ENCODE assay signal across 7 mouse cellular contexts in the genomic region with DNA sequence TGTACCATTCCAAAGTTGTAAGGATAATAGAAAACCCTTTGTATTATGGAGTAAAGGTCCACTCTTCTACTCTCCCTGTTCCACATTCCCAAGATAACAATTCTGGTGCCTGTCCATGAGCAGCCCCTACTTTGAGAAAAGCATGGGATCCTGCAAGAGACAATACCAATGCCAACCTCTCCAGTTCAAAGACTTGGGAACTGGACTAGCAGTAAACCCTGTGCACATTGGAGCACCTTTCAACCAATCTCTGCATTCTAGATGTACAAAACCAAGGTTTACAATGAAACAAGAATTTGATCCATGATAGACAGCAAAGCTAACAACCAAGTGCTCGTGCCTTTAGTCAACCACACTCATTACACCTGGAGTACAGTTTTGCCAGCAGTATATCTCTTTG. TPM values are rescaled to one million over a fixed set of nuclear protein-coding genes. Genes with fewer than 3 reads are reported as not detected.
DNase-seq lines count a peak whose midpoint lies in the region; ATAC-seq and TF ChIP-seq lines count a peak whose summit lies in the region.

No protein-coding gene starts in this region.

- no peak for TF ChIP-seq CTCF in stomach, postnatal 0 days (IDR thresholded peaks at IDR 0.05; ENCODE audit: low read depth)

- H3K4me2 ChIP-seq in forebrain, embryonic 12.5 days, result peak overlapping the region; percentile 65
- H3K4me2 ChIP-seq in limb, embryonic 14.5 days (replicated peaks; ENCODE audit: low read depth, low read length, severe bottlenecking), result peak overlapping the region; percentile 60
- peak overlapping the region; percentile 38 for H3K4me2 ChIP-seq in stomach, postnatal 0 days (replicated peaks; ENCODE audit: low read depth)

- peak overlapping the region; percentile 89 for H3K27ac ChIP-seq in forebrain, embryonic 12.5 days
- peak overlapping the region; percentile 92 for H3K27ac ChIP-seq in limb, embryonic 14.5 days (replicated peaks; ENCODE audit: low read depth, low read length)
- H3K27ac ChIP-seq in stomach, postnatal 0 days (replicated peaks), result peak overlapping the region; percentile 86

- H3K36me3 ChIP-seq in forebrain, embryonic 12.5 days (replicated peaks), result peaks cover 32% of the 10 kb centered on the region
- H3K36me3 ChIP-seq in limb, embryonic 14.5 days (ENCODE audit: control insufficient read depth, insufficient read depth, low read length), result peaks cover 35% of the 10 kb centered on the region
- peaks cover 8% of the 10 kb centered on the region; the same call in 1 of the 2 replicates for H3K36me3 ChIP-seq in stomach, postnatal 0 days (ENCODE audit: control insufficient read depth, insufficient read depth, low read length)

- peak; percentile 1 for DNase-seq in retina, postnatal 1 day
- no peak for DNase-seq in retina, embryonic 14.5 days (ENCODE audit: low spot score)
- no peak for DNase-seq in limb, embryonic 14.5 days (ENCODE audit: low spot score)
- no peak for DNase-seq in stomach, postnatal 0 days (ENCODE audit: low spot score)
- DNase-seq in cerebellum, postnatal 25 days, result no peak
- DNase-seq in Muller cell, postnatal 12 days (ENCODE audit: inconsistent ontology term), result no peak

- no peak for TF ChIP-seq POLR2A in limb, embryonic 14.5 days (IDR thresholded peaks at IDR 0.05; ENCODE audit: borderline replicate concordance, extremely low read depth, insufficient read depth, insufficient read length)

- no peaks in the 10 kb centered on the region for H3K27me3 ChIP-seq in forebrain, embryonic 12.5 days
- H3K27me3 ChIP-seq in limb, embryonic 14.5 days (ENCODE audit: control insufficient read depth, insufficient read depth, low read length), result no peaks in the 10 kb centered on the region
- H3K27me3 ChIP-seq in stomach, postnatal 0 days (ENCODE audit: control insufficient read depth, insufficient read depth, low read length), result no peaks in the 10 kb centered on the region

- WGBS in forebrain, embryonic 12.5 days, result 26% methylated on average over 1 of the region's 1 CpGs
- WGBS in limb, embryonic 14.5 days, result 13% methylated on average over 1 of the region's 1 CpGs
- WGBS in stomach, postnatal 0 days, result 38% methylated on average over 1 of the region's 1 CpGs

- H3K4me1 ChIP-seq in forebrain, embryonic 12.5 days, result peaks cover 18% of the 10 kb centered on the region
- H3K4me1 ChIP-seq in limb, embryonic 14.5 days (ENCODE audit: control insufficient read depth, insufficient read depth, low read length), result no peaks in the 10 kb centered on the region
- H3K4me1 ChIP-seq in stomach, postnatal 0 days (replicated peaks; ENCODE audit: control insufficient read depth, insufficient read depth), result no peaks in the 10 kb centered on the region

- H3K4me3 ChIP-seq in forebrain, embryonic 12.5 days (replicated peaks), result peak overlapping the region; percentile 56
- H3K4me3 ChIP-seq in limb, embryonic 14.5 days (replicated peaks; ENCODE audit: low read length), result peak overlapping the region; percentile 55
- H3K4me3 ChIP-seq in stomach, postnatal 0 days (ENCODE audit: low read depth, low read length), result peak overlapping the region; percentile 45

- H3K9me3 ChIP-seq in forebrain, embryonic 12.5 days, result no peaks in the 10 kb centered on the region
- H3K9me3 ChIP-seq in limb, embryonic 14.5 days (ENCODE audit: control insufficient read depth, low read length), result no peaks in the 10 kb centered on the region
- no peaks in the 10 kb centered on the region for H3K9me3 ChIP-seq in stomach, postnatal 0 days (ENCODE audit: control insufficient read depth, low read length)

- H3K9ac ChIP-seq in forebrain, embryonic 12.5 days, result peak overlapping the region; percentile 68
- peak overlapping the region; percentile 82 for H3K9ac ChIP-seq in limb, embryonic 14.5 days (ENCODE audit: low read depth, low read length, severe bottlenecking)
- peak overlapping the region; percentile 67 for H3K9ac ChIP-seq in stomach, postnatal 0 days (ENCODE audit: low read length)

- ATAC-seq in forebrain, embryonic 12.5 days (ENCODE audit: low FRiP score), result no peak
- ATAC-seq in limb, embryonic 14.5 days (ENCODE audit: low FRiP score, low read depth), result no peak
- no peak for ATAC-seq in stomach, postnatal 0 days (ENCODE audit: low FRiP score, low TSS enrichment)

- TF ChIP-seq EP300 in stomach, postnatal 0 days (optimal IDR thresholded peaks at IDR 0.05), result no peak

RNA-seq across cellular contexts. Expression of a gene that starts 4.5 kb away (rescaled TPM):
- 198 and 216 TPM in 2 replicates for polyA plus RNA-seq in forebrain, embryonic 12.5 days (2016; fragmentation: Nextera tagmentation; extraction: Ambion mirVana)
- polyA plus RNA-seq in limb, embryonic 14.5 days (2012; rRNA removed), result 573 and 611 TPM in 2 replicates
- polyA plus RNA-seq in limb, embryonic 14.5 days (2014; fragmentation: Nextera tagmentation; extraction: Ambion mirVana), result 335 and 363 TPM in 2 replicates
- polyA plus RNA-seq in stomach, postnatal 0 days (2015; fragmentation: Nextera tagmentation; extraction: Ambion mirVana), result 256 and 289 TPM in 2 replicates

RNA-seq across cellular contexts. Expression of a gene that starts 9.4 kb away (rescaled TPM):
- polyA plus RNA-seq in forebrain, embryonic 12.5 days (2016; fragmentation: Nextera tagmentation; extraction: Ambion mirVana), result 20.5 and 23.5 TPM in 2 replicates
- 107 and 143 TPM in 2 replicates for polyA plus RNA-seq in limb, embryonic 14.5 days (2012; rRNA removed)
- polyA plus RNA-seq in limb, embryonic 14.5 days (2014; fragmentation: Nextera tagmentation; extraction: Ambion mirVana), result 28.0 and 30.4 TPM in 2 replicates
- 20.9 TPM in 2 replicates for polyA plus RNA-seq in stomach, postnatal 0 days (2015; fragmentation: Nextera tagmentation; extraction: Ambion mirVana)

RNA-seq across cellular contexts. Expression of a gene that starts 25.5 kb away (rescaled TPM):
- polyA plus RNA-seq in forebrain, embryonic 12.5 days (2016; fragmentation: Nextera tagmentation; extraction: Ambion mirVana), result 555 and 564 TPM in 2 replicates
- 2,306 and 2,672 TPM in 2 replicates for polyA plus RNA-seq in limb, embryonic 14.5 days (2012; rRNA removed)
- polyA plus RNA-seq in limb, embryonic 14.5 days (2014; fragmentation: Nextera tagmentation; extraction: Ambion mirVana), result 939 and 993 TPM in 2 replicates
- 762 and 787 TPM in 2 replicates for polyA plus RNA-seq in stomach, postnatal 0 days (2015; fragmentation: Nextera tagmentation; extraction: Ambion mirVana)

RNA-seq across cellular contexts. Expression of a gene that starts 36.6 kb away (rescaled TPM):
- 81.6 and 84.3 TPM in 2 replicates for polyA plus RNA-seq in forebrain, embryonic 12.5 days (2016; fragmentation: Nextera tagmentation; extraction: Ambion mirVana)
- polyA plus RNA-seq in limb, embryonic 14.5 days (2012; rRNA removed), result 99.7 and 116 TPM in 2 replicates
- polyA plus RNA-seq in limb, embryonic 14.5 days (2014; fragmentation: Nextera tagmentation; extraction: Ambion mirVana), result 64.0 and 70.6 TPM in 2 replicates
- polyA plus RNA-seq in stomach, postnatal 0 days (2015; fragmentation: Nextera tagmentation; extraction: Ambion mirVana), result 59.5 and 71.1 TPM in 2 replicates

RNA-seq across cellular contexts. Expression of a gene that starts 37.0 kb away (rescaled TPM):
- 5.0 TPM in 2 replicates for polyA plus RNA-seq in forebrain, embryonic 12.5 days (2016; fragmentation: Nextera tagmentation; extraction: Ambion mirVana)
- 20.2 and 24.3 TPM in 2 replicates for polyA plus RNA-seq in limb, embryonic 14.5 days (2012; rRNA removed)
- polyA plus RNA-seq in limb, embryonic 14.5 days (2014; fragmentation: Nextera tagmentation; extraction: Ambion mirVana), result 12.8 and 14.4 TPM in 2 replicates
- 15.6 and 15.8 TPM in 2 replicates for polyA plus RNA-seq in stomach, postnatal 0 days (2015; fragmentation: Nextera tagmentation; extraction: Ambion mirVana)
